Mouse (Mus musculus) NIH3T3 (cell line): Measurements from ENCODE around the gene Glod5.

Source experiments
- DNase-seq: peaks from one replicate; pipeline ENCODE4 v3.0.0-alpha.2; 2012; ENCODE audit warnings: low read depth

Gene Glod5

DNA sequence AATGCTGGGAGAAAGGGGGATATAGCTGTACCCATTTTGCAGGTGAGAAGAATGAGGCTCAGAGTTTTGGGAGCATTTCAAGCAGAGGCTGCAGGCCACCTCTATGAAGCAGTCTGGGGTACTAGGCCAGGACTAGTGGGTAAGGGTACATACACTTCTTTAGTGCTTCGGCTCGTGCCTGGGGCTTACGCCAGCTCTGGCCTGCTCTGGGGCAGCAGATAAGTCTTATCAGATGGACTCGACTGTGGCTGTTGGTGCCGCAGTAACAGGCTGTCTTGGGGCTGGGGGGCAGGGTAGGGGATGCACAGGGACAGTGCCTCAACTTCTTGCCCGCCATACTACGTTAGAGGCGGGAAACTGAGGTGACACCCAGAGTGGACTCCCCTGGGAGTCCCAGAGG is 50.1 kb downstream of the Glod5 start:
- no peak for DNase-seq

DNA sequence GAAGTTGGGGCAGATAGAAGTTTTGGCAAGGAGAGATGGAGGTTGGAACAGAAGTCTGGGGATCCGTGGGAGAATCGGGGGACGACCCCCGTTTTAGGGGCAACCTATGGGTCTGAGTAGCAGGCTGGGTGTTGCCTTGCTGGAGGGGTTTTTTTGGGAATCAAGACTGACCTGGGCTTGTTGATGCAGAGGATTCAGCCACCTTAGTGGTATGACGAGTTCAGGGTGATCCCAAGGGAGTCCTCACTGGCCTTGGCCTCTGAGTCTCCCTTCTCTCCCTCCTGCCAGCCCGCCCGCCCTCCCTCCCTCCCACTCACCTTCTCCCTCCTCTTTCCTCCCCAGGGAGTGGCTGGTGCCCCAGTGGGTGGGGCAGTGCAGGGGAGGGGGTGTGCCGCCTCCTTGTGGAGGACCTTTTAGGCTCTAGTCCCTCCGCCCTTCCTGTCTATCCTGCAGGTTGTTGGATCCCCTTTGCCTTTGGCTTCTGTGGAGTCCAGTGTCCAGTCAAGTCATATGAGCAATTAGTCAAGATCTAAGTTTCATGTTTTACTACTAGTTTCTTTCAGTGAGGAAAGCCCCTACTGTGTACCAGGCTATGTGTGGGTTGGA is 50.6 kb downstream of the Glod5 start:
- no peak for DNase-seq

DNA sequence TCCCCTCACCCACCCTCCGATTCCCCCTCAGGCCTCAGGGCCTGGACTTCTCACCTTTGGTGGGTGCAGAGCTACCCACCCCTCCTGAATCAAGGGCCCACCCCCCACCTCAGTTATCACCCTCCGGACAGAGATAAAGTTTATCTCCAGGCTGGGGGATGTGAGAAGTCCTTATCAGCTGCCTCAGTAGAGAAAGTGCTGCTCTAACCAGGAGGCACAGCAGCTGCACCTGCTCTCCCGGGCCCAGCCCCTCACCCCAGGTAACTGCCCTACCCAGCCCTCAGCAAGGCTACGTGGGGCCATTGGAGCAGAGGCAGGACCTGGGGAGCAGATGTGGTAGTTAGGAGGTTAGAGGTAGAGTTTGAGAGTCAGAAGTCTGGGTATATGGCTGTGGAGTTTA is 52.1 kb downstream of the Glod5 start:
- DNase-seq: no peak

DNA sequence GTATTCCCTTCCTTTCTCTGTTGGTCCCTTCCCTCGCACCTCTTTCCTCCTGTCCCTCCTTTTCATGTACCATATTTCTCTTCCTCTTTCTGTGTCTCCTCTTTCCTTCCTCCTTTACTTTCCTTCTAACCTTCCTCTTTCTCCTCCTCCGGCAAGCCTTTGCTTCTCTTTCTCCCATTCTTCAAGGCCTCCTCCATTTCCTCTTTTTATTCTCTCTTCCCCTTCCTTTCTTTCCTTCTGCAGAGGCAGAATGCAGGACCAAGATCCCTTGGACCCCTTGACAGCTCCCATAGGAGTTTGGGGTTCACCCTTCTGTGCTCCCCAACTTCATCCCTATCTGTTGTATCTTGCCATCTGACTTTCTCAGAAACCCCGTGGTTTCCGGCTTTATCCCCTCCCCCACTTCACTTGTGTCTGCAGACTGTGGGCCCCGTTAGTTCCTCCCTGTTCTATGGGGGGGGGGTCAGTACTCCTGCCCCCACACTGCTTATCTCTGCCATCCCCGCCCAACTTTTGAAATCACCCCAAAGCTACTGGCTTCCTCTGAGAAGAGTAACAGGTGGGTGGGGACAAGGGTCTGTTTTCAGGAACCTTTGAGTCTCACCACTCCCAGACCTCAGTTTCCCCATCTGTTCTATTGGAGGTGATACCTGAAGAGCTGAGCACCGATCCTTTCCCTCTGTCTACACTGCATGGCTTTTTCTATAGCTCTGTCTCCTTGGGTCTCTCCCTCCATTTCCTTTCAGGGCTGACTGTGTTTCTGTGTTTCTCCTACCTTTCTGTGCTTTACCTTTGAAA is 54.3 kb downstream of the Glod5 start:
- no peak for DNase-seq

DNA sequence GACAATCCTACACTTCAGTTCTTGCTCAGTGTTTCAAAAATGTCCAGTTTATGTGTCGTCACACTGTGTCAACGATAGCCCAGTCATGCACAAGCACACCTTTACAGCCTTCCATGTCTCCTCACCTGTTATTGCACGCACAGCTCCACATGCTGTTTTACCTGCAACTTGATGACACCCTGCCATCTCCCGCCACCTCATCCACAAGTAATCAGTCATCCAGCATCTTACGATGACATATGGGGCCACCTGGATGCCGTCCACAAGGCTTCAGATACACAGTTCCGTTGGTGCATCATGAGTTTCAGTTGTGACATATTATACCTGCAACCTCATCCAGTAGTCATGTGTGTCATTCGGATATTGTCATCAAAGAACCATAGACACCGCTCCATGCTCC is 59.4 kb downstream of the Glod5 start:
- no peak for DNase-seq
